Mouse (Mus musculus): Measurements from ENCODE around the gene Lrrn3. TPM values are rescaled to one million over a fixed set of nuclear protein-coding genes. Genes with fewer than 3 reads are reported as not detected.

The Lrrn3 gene
- polyA plus RNA-seq, 1 experiment = 14.2 TPM

DNA sequence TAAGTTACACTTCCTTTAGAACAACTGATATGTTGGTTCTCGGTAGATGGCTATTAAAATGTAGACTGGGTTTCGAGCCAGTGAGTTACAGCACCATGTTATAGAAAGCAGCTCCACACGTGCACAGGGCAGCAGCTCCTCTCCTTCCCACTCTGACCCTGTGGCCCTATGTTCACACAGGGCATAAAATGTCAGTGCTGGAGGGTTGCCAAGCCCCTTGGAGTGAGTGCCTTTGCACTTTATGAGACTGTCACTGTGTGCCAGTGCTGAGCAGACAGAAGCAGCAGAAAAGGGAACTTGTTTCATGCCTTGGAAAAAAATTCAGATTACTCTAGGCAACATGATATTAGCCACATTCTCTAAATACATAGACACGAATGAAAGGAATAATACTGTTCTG is 47.8 kb downstream of the Lrrn3 start:
- H3K27ac ChIP-seq (ENCODE audit: insufficient read depth, low read length) = no peak overlapping the region
- TF ChIP-seq CTCF (IDR thresholded peaks at IDR 0.05; ENCODE audit: borderline replicate concordance, insufficient read depth, low read length) (no peak), POLR2A (IDR thresholded peaks at IDR 0.05; ENCODE audit: low read depth, low read length) (no peak)
- H3K4me3 ChIP-seq (ENCODE audit: insufficient read depth, low read length) = no peak overlapping the region
- H3K4me1 ChIP-seq (ENCODE audit: control insufficient read depth, insufficient read depth, low read length) = no peaks in the 10 kb centered on the region

GRCm38 (mm10) chr12:41436206-41436985 is 49.8 kb downstream of the Lrrn3 start:
- Histone ChIP-seq H3K4me3 (ENCODE audit: insufficient read depth, low read length) (no peak overlapping the region), H3K4me1 (ENCODE audit: control insufficient read depth, insufficient read depth, low read length) (no peaks in the 10 kb centered on the region), H3K27ac (ENCODE audit: insufficient read depth, low read length) (no peak overlapping the region)
- TF ChIP-seq POLR2A (IDR thresholded peaks at IDR 0.05; ENCODE audit: low read depth, low read length) = no peak
- no peak for TF ChIP-seq CTCF (IDR thresholded peaks at IDR 0.05; ENCODE audit: borderline replicate concordance, insufficient read depth, low read length)

GRCm38 (mm10) chr12:41428806-41429205 is 57.4 kb downstream of the Lrrn3 start:
- Histone ChIP-seq H3K4me3 (ENCODE audit: insufficient read depth, low read length) (no peak overlapping the region), H3K27ac (ENCODE audit: insufficient read depth, low read length) (no peak overlapping the region), H3K4me1 (ENCODE audit: control insufficient read depth, insufficient read depth, low read length) (no peaks in the 10 kb centered on the region)
- no peak for TF ChIP-seq POLR2A (IDR thresholded peaks at IDR 0.05; ENCODE audit: low read depth, low read length)
- TF ChIP-seq CTCF (IDR thresholded peaks at IDR 0.05; ENCODE audit: borderline replicate concordance, insufficient read depth, low read length) = no peak

- Histone ChIP-seq H3K27ac (ENCODE audit: insufficient read depth, low read length) (no peak overlapping the region), H3K4me3 (ENCODE audit: insufficient read depth, low read length) (no peak overlapping the region), H3K4me1 (ENCODE audit: control insufficient read depth, insufficient read depth, low read length) (no peaks in the 10 kb centered on the region)
- TF ChIP-seq POLR2A (IDR thresholded peaks at IDR 0.05; ENCODE audit: low read depth, low read length) (no peak), CTCF (IDR thresholded peaks at IDR 0.05; ENCODE audit: borderline replicate concordance, insufficient read depth, low read length) (no peak)
These were observed 58.8 kb downstream of the Lrrn3 start for GRCm38 (mm10) chr12:41427464-41427863.

DNA sequence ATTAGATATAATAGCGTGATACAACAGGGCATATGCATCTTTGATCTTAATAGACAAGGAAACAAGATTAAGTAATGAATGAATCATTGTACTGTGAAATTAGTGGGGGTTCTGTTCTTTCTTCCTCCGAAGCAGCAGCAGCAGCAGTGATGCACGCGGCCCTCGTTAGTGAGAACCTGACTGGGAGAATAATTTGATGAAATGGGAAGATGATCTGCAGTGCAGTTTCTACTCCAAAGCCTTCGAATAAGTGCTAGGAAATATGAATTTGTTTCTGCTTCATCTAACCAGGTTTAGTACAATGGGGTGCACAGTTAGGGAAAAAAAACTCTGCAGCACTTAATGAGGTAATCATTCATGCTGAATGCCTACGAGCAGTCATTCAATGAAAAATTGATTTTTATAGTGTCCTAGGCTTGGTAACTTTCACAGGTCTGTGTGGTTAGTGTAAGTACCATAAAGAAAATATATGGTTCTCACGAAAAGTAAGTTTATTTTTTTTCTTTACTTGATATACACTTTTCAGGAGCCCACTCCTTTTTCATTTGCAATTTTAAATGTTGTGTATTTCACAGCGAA is 61.0 kb downstream of the Lrrn3 start:
- H3K27ac ChIP-seq (ENCODE audit: insufficient read depth, low read length) = no peak overlapping the region
- no peaks in the 10 kb centered on the region for H3K4me1 ChIP-seq (ENCODE audit: control insufficient read depth, insufficient read depth, low read length)
- H3K4me3 ChIP-seq (ENCODE audit: insufficient read depth, low read length) = no peak overlapping the region
- TF ChIP-seq CTCF (IDR thresholded peaks at IDR 0.05; ENCODE audit: borderline replicate concordance, insufficient read depth, low read length) (no peak), POLR2A (IDR thresholded peaks at IDR 0.05; ENCODE audit: low read depth, low read length) (no peak)

GRCm38 (mm10) chr12:41417961-41418360 is 68.3 kb downstream of the Lrrn3 start:
- no peak overlapping the region for H3K4me3 ChIP-seq (ENCODE audit: insufficient read depth, low read length)
- H3K27ac ChIP-seq (ENCODE audit: insufficient read depth, low read length) = no peak overlapping the region
- TF ChIP-seq CTCF (IDR thresholded peaks at IDR 0.05; ENCODE audit: borderline replicate concordance, insufficient read depth, low read length) (no peak), POLR2A (IDR thresholded peaks at IDR 0.05; ENCODE audit: low read depth, low read length) (no peak)
- no peaks in the 10 kb centered on the region for H3K4me1 ChIP-seq (ENCODE audit: control insufficient read depth, insufficient read depth, low read length)

DNA sequence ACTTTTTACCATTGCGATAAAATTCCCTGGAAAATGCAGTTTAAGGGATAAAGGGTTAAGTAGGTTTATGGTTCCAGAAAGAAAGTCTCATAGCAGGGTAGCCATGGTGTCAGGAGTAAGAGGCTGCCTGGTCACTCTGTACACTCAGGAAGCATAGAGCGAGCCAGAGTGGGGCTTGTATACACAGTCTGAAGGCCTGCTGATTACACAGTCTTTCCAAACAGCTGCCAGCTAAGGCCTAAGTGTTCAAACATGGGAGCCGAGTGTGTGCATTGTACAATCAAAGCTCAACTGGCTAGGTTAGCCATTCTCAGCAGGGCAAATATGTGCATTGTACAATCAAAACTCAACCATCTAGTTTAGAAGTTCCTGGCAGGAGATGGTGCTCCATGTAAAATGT is 69.1 kb downstream of the Lrrn3 start:
- Histone ChIP-seq H3K27ac (ENCODE audit: insufficient read depth, low read length) (no peak overlapping the region), H3K4me1 (ENCODE audit: control insufficient read depth, insufficient read depth, low read length) (no peaks in the 10 kb centered on the region)

GRCm38 (mm10) chr12:41416635-41417034 is 69.6 kb downstream of the Lrrn3 start:
- Histone ChIP-seq H3K4me1 (ENCODE audit: control insufficient read depth, insufficient read depth, low read length) (no peaks in the 10 kb centered on the region), H3K4me3 (ENCODE audit: insufficient read depth, low read length) (no peak overlapping the region), H3K27ac (ENCODE audit: insufficient read depth, low read length) (no peak overlapping the region)
- no peak for TF ChIP-seq POLR2A (IDR thresholded peaks at IDR 0.05; ENCODE audit: low read depth, low read length)
- TF ChIP-seq CTCF (IDR thresholded peaks at IDR 0.05; ENCODE audit: borderline replicate concordance, insufficient read depth, low read length) = no peak

More for the DNA sequence above, 69.1 kb downstream of the Lrrn3 start:
- no peak overlapping the region for H3K4me3 ChIP-seq (ENCODE audit: insufficient read depth, low read length)
- TF ChIP-seq POLR2A (IDR thresholded peaks at IDR 0.05; ENCODE audit: low read depth, low read length) = no peak
- no peak for TF ChIP-seq CTCF (IDR thresholded peaks at IDR 0.05; ENCODE audit: borderline replicate concordance, insufficient read depth, low read length)

- Histone ChIP-seq H3K27ac (ENCODE audit: insufficient read depth, low read length) (no peak overlapping the region), H3K4me3 (ENCODE audit: insufficient read depth, low read length) (no peak overlapping the region), H3K4me1 (ENCODE audit: control insufficient read depth, insufficient read depth, low read length) (no peaks in the 10 kb centered on the region)
- TF ChIP-seq POLR2A (IDR thresholded peaks at IDR 0.05; ENCODE audit: low read depth, low read length) (no peak), CTCF (IDR thresholded peaks at IDR 0.05; ENCODE audit: borderline replicate concordance, insufficient read depth, low read length) (no peak)
These were observed 76.8 kb downstream of the Lrrn3 start for GRCm38 (mm10) chr12:41409431-41409830.

GRCm38 (mm10) chr12:41401923-41402322 is 84.3 kb downstream of the Lrrn3 start:
- Histone ChIP-seq H3K4me3 (ENCODE audit: insufficient read depth, low read length) (no peak overlapping the region), H3K4me1 (ENCODE audit: control insufficient read depth, insufficient read depth, low read length) (no peaks in the 10 kb centered on the region), H3K27ac (ENCODE audit: insufficient read depth, low read length) (no peak overlapping the region)
- TF ChIP-seq CTCF (IDR thresholded peaks at IDR 0.05; ENCODE audit: borderline replicate concordance, insufficient read depth, low read length) = no peak

Measured in embryonic fibroblast, embryonic 13.5 days (primary cell).